Mouse (Mus musculus) E14TG2a.4 (cell line): ENCODE data around the gene Smarcc2.

Source experiments
- H3K27me3 ChIP-seq: 2 replicates; pipeline ENCODE4 v1.6.1; 2014; ENCODE audit warnings: low read length, control low read depth; ENCODE audit not compliant: insufficient read depth
- H3K36me3 ChIP-seq: 2 replicates; pipeline ENCODE4 v1.6.1; 2014; ENCODE audit warnings: low read length, control low read depth; ENCODE audit not compliant: insufficient read depth
- H3K4me1 ChIP-seq: replicated peaks from 2 replicates; pipeline ENCODE4 v1.6.1; 2014; ENCODE audit warnings: low read depth, low read length, control low read depth
- H3K4me3 ChIP-seq: replicated peaks from 2 replicates; pipeline ENCODE4 v1.5.1; 2014; ENCODE audit warnings: mild to moderate bottlenecking, low read length
- H3K9me3 ChIP-seq: 2 replicates; pipeline ENCODE4 v1.6.1; 2014; ENCODE audit warnings: low read length, control low read depth
- CTCF ChIP-seq: conservative IDR thresholded peaks from 2 replicates; pipeline ENCODE4 v1.5.1; 2014; ENCODE audit warnings: low read length
- NANOG ChIP-seq: IDR thresholded peaks from 2 replicates; pipeline ENCODE4 v1.6.1; 2014; ENCODE audit warnings: borderline replicate concordance, low read length, mixed read lengths
- POU5F1 ChIP-seq: IDR thresholded peaks from 2 replicates; pipeline ENCODE4 v1.6.1; 2014; ENCODE audit warnings: low read length, borderline replicate concordance

Gene Smarcc2

DNA sequence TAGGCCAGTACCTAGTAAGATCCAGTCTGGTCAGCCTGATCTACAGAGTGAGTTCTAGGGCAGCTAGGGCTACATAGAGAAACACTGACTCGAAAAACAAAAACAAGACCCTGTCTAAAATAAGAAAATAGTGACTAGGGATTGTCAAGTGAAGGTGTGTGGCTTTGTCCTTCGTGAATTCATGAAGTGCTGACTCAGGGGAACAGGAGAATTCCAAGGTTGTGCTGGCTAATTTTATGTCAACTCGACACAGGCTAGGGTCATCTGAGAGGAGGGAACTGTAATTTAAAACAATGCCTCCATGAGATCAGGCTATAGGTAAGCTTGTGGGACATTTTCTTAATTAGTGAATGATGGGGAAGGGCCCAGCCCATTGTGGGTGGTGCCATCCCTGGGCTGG lies 4.6 kb upstream of the Smarcc2 start:
- Histone ChIP-seq H3K4me3 (no peak overlapping the region), H3K4me1 (peaks cover 15% of the 10 kb centered on the region), H3K27me3 (peaks cover 24% of the 10 kb centered on the region), H3K36me3 (no peaks in the 10 kb centered on the region), H3K9me3 (no peaks in the 10 kb centered on the region)
- TF ChIP-seq NANOG (no peak), POU5F1 (no peak)

DNA sequence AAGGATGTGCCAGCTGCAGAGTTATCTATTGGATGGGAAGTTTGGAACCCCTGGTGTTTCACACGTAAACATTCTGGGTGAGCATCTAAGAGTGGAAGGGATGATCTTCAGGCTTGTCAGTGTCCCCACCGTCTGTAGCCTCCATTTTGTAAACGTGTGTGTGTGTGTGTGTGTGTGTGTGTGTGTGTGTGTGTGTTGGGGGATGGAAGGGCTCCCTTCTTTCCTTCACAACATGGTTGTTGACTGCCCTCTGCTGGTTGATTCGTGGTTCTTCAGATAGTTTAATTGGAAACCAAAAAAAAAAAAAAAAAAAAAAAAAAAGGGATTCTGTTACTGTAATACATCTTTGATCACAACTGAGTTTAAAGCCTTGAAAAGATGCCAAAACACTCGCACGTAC lies 3.8 kb upstream of the Smarcc2 start:
- H3K36me3 ChIP-seq: no peaks in the 10 kb centered on the region
- peaks cover 21% of the 10 kb centered on the region for H3K4me1 ChIP-seq
- H3K27me3 ChIP-seq: peaks cover 30% of the 10 kb centered on the region
- no peaks in the 10 kb centered on the region for H3K9me3 ChIP-seq
- no peak overlapping the region for H3K4me3 ChIP-seq
- no peak for TF ChIP-seq POU5F1
- TF ChIP-seq NANOG: no peak
- TF ChIP-seq CTCF: peak; percentile 32

DNA sequence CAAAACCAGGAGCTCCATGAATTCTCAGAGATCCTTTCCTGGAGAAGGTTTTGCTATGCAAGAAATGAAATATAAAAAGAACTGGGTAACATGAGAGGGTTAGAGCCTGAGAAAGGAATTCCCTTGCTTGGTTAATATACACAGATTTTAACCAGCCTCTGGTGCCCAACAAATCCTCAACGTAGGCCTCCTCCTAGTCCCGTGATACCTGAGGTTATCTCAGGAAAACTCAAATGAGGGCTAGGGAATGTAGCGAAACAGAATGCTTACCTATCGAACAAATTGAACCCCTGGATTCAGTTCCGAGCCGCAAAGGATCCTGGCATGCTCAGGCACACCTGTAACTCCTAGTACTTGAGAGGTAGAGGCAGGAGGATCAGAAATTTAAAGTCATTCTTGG lies 1.4 kb upstream of the Smarcc2 start:
- Histone ChIP-seq H3K4me1 (peaks cover 33% of the 10 kb centered on the region), H3K27me3 (peaks cover 47% of the 10 kb centered on the region), H3K36me3 (peaks cover 8% of the 10 kb centered on the region; the same call in 1 of the 2 replicates), H3K4me3 (no peak overlapping the region), H3K9me3 (no peaks in the 10 kb centered on the region)
- TF ChIP-seq NANOG (no peak), CTCF (no peak), POU5F1 (no peak)

DNA sequence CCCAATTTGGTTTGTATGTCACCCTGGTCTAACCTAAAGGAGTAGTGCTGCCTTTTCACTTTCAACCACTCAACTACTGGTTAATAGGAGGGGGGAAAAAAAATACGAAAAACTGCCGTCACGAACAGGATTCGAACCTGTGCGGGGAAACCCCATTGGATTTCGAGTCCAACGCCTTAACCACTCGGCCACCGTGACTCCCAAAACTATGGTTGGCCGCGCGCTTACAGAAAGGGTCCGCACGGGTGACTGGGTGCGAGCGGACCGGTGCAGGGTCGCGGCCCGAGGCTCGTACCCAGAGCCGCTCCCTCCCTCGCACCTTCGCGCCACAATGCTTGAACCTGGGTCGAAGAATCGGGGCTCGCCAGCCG lies 715 bp upstream of the Smarcc2 start:
- Histone ChIP-seq H3K4me1 (peaks cover 33% of the 10 kb centered on the region), H3K27me3 (peaks cover 47% of the 10 kb centered on the region), H3K4me3 (peak overlapping the region; percentile 100), H3K9me3 (no peaks in the 10 kb centered on the region), H3K36me3 (peaks cover 14% of the 10 kb centered on the region)
- no peak for TF ChIP-seq POU5F1
- no peak for TF ChIP-seq NANOG
- no peak for TF ChIP-seq CTCF

DNA sequence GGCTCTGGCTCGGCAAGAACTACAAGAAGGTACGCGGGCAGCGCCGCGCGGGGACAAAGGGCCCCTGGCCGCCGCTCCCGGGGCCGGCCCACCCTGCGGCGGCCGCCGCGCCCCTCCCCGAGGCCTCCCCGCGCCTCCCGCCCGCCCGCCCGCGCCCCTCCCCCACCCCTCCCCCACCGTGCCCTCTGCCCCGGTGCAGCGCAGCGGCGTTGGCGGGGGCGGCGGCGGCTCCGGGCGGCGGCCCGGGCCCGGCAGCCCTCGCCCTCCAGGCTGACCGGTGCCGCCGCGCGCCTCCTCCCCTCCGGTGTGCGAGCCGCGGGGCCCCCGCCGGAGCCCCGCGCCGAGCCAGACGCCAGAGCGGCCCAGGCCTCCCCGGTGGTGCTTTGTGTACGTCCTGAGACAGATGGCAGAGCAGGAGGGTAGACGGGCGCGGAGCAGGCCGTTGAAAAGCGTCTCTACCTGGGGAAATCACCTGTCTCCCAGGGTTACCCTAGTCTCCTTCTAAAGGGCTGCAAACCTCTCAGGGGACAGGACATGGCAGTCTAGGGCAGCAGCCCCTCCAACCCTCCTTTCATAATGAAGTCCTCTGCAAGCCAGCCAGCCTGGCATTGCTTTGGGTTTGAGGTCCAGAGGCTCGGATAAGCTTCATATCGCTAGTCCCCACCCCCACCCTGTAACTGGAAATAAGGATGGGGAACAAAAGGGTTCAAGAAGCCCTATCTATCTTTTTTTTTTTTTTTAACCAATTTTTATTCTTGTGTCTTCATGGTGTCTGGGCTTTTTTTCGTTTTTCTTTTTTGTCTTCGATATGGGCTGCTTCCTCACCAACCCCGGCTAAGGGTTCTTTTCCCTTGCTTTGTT lies 591 bp downstream of the Smarcc2 start:
- no peaks in the 10 kb centered on the region for H3K9me3 ChIP-seq
- H3K4me3 ChIP-seq: peak overlapping the region; percentile 100
- TF ChIP-seq CTCF (no peak), POU5F1 (no peak), NANOG (no peak)
- peaks cover 28% of the 10 kb centered on the region for H3K36me3 ChIP-seq
- peaks cover 27% of the 10 kb centered on the region for H3K4me1 ChIP-seq
- peaks cover 47% of the 10 kb centered on the region for H3K27me3 ChIP-seq

DNA sequence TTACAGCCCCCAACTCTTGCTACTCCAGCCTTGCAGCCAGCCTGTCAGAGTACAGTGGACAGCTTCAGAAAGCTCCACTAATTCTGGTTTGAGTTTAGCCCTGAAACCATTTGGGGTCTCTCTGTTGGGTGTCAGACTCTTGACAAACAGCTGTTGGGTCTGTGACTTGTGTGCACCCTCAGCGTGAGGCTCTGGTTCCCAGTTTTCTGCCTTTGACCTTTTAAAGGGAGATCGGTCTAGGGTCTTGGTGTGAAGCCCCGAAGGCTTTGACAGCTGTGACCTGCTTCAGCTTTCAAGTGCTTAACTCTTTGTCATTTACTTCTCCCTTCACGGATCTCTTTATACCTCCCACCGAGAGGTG lies 1.2 kb downstream of the Smarcc2 start:
- TF ChIP-seq CTCF (no peak), NANOG (peak; percentile 53; the same call in 1 of the 2 replicates), POU5F1 (no peak)
- Histone ChIP-seq H3K4me3 (peak overlapping the region; percentile 100), H3K36me3 (peaks cover 34% of the 10 kb centered on the region), H3K27me3 (peaks cover 47% of the 10 kb centered on the region), H3K4me1 (peaks cover 22% of the 10 kb centered on the region), H3K9me3 (no peaks in the 10 kb centered on the region)

DNA sequence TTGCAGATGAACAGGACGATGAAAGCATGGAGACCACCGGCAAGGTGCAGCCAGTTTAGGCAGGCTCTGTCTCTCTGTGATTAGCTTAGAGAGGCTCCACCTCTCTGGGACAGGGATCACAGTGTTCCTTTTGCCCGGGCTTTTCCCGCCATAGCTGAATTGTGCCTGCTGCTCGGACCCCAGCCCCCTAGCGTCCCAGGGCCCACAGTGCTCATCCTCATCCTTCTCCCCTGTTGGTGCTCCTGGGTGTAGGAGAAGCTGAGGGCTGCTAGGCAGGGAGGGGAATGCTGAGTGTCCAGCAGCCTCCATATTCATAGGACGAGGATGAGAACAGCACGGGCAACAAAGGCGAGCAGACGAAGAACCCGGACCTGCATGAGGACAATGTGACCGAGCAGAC lies 15.3 kb downstream of the Smarcc2 start:
- TF ChIP-seq POU5F1: no peak
- TF ChIP-seq CTCF: peak; percentile 41
- TF ChIP-seq NANOG: no peak; the same call in 1 of the 2 replicates
- Histone ChIP-seq H3K9me3 (no peaks in the 10 kb centered on the region), H3K4me3 (peak overlapping the region; percentile 72), H3K36me3 (peaks cover 49% of the 10 kb centered on the region), H3K27me3 (no peaks in the 10 kb centered on the region), H3K4me1 (peaks cover 31% of the 10 kb centered on the region)

DNA sequence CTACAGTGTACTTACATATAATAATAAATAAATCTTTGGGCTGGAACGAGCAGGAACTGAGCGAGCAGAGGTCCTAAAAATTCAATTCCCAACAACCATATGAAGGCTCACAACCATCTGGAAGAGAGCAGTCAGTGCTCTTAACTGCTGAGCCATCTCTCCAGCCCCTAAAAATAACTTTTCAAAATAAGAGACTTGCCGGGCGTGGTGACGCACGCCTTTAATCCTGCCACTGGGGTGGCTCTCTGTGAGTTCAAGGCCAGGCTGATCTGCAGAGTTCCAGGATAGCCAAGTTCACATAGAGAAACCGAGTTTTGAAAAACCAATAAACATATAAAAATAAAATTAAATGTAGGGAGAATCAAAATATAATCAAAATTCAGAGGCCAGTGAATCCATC lies 27.3 kb downstream of the Smarcc2 start:
- no peaks in the 10 kb centered on the region for H3K9me3 ChIP-seq
- H3K4me1 ChIP-seq: peaks cover 82% of the 10 kb centered on the region
- no peaks in the 10 kb centered on the region for H3K27me3 ChIP-seq
- H3K4me3 ChIP-seq: no peak overlapping the region
- no peak for TF ChIP-seq CTCF
- H3K36me3 ChIP-seq: peaks cover 88% of the 10 kb centered on the region

DNA sequence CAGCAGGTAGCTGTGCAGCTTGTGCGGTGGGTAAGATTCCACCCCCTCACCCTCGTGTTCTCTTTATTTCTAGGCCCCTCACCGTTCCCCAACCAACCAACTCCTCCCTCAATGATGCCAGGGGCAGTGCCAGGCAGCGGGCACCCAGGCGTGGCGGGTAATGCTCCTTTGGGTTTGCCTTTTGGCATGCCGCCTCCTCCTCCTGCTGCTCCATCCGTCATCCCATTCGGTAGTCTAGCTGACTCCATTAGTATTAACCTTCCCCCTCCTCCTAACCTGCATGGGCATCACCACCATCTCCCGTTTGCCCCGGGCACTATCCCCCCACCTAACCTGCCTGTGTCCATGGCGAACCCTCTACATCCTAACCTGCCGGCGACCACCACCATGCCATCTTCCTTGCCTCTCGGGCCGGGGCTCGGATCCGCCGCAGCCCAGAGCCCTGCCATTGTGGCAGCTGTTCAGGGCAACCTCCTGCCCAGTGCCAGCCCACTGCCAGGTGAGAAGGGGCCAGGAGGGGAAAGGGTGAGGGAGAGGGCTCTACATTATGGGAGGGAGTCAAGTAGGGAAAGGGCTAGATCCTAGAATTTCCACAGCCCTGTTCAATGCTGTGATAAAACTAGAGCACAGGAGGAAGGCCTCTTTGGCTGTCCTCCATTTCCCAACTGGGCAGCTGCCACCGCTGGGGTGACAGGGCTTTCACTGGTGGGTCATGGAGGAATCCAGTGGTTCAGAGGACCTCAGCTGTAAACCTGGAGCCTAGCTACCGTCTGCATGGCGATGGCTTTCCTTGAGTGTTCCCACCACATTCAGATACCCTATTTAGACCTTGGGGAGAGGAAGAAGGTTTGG lies 29.0 kb downstream of the Smarcc2 start:
- peaks cover 81% of the 10 kb centered on the region for H3K4me1 ChIP-seq
- H3K36me3 ChIP-seq: peaks cover 84% of the 10 kb centered on the region
- no peaks in the 10 kb centered on the region for H3K27me3 ChIP-seq
- no peaks in the 10 kb centered on the region for H3K9me3 ChIP-seq
- no peak overlapping the region; the same call in 1 of the 2 replicates for H3K4me3 ChIP-seq
- TF ChIP-seq CTCF: no peak
- TF ChIP-seq POU5F1: no peak
- no peak for TF ChIP-seq NANOG
